Comparison of ENCODE assay signal across 11 mouse cellular contexts in the genomic region with DNA sequence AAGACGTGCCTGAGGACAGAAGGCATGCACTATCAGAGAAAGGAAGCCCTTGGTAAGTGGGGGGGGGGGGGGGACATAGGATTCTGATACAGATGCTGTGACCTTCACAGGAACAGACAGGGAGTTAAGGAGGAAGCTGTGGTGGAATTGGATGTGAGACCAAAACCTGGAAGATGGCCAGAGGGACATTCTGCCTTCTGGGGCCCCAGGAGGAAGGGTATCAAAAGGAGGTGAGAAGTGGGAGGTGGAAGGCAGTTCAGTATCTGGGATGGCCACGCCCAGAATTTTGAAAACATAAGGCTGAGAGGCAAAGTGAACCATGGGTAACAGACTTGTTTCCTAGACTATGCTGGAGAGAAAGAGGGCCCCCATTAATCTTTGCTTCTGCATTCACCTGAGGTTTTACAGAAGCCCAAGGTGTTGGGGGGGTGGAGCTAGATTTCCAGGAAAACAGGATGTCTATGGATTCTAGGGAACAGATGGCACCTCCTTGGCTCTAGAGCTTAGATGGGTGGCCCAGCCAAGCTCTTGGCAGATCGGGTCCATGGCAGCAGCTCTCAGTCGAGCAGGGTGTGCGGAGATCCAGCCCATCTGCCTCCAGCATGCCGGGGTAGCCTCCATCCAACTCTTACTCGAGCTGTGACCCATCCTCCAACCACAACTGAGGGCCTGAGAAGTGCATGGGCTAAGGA. TPM values are rescaled to one million over a fixed set of nuclear protein-coding genes. Genes with fewer than 3 reads are reported as not detected.
DNase-seq lines count a peak whose midpoint lies in the region; TF ChIP-seq lines count a peak whose summit lies in the region.
"Had no signal": no experiment of that assay in that cellular context is flagged by ENCODE, and none has a peak within 500 bp of the region (broad histone marks: within the 10 kb centered on the region; RNA-seq: fewer than 3 reads in every experiment).

No protein-coding gene starts in this region.

- TF ChIP-seq CTCF in brain, embryonic 14.5 days (IDR thresholded peaks at IDR 0.05; ENCODE audit: borderline replicate concordance, extremely low read depth, insufficient read depth, insufficient read length): no peak

- no peak for TF ChIP-seq POLR2A in brain, embryonic 14.5 days (IDR thresholded peaks at IDR 0.05; ENCODE audit: borderline replicate concordance, extremely low read depth, insufficient read depth, insufficient read length, poor library complexity, severe bottlenecking)

- DNase-seq in layer of hippocampus, adult 9-11 months: peak; percentile 77
- DNase-seq in layer of hippocampus, adult 9-10 months (ENCODE audit: low spot score): no peak
- peak; percentile 97 for DNase-seq in brain, adult 2 months (ENCODE audit: low read depth, low spot score)
- peak; percentile 72 for DNase-seq in brain, embryonic 14.5 days (ENCODE audit: low read depth)
- DNase-seq in cerebellum, postnatal 14 days: peak; percentile 92 to 96
- no peak for DNase-seq in gastrocnemius, postnatal 10 days
- no peak for DNase-seq in urinary bladder, postnatal 4 days (ENCODE audit: low spot score in 2 of 2)
- DNase-seq: adrenal gland, postnatal 36 days; liver, postnatal 0 days; right cerebral cortex, postnatal 14 days; thymus, postnatal 25 days had no signal

RNA-seq across cellular contexts. Expression of a gene that starts 2.6 kb away (rescaled TPM):
- polyA plus RNA-seq in brain, embryonic 14.5 days (2012; rRNA removed): 54.0 and 92.9 TPM in 2 replicates
- total RNA-seq in gastrocnemius, postnatal 10 days (2021): 10 to 100 TPM; 17.2 to 29.5 TPM

Comparison
In these comparisons a context has a peak if more than half of its experiments do, and no peak if none do; other contexts are left out.
1. DNase-seq: peak in layer of hippocampus, adult 9-11 months (single experiment), brain, adult 2 months (single experiment), brain, embryonic 14.5 days (single experiment) and cerebellum, postnatal 14 days (2 of 2); none in layer of hippocampus, adult 9-10 months (single experiment), gastrocnemius, postnatal 10 days (single experiment) and urinary bladder, postnatal 4 days (0 of 2).